Mouse (Mus musculus): ENCODE measurements around the gene Myh3.

DNA sequence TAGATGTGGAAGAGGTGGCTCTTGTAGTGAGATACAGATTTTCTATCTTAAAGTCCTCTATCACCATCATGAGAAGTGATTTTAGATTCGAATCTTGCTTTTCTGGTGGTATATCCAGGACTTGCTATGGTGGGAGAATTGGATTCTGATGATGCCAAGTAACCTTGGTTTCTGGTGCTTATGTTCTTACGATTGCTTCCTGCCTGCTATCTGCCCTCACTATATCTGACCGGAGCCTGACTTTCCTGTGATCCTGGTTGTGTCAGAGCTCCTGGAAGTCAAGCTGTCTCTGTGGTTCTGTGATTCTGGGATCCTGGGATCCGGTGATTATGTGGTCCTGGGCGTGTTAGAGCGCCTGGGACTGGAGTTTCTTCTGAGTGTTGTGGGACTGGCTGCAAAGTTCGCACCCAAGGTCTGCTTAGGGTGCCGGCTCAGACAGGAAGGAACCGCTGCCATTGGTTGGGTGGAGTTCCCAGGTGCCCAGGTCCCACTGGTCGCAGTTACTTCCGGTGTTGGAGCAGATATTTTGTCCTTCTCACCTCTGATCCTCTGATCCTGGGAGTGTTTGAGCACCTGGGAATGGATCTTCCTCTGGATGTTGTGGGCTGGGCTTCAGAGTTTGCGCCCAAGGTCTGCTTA, 69.3 kb downstream of the Myh3 start:
- TF ChIP-seq POLR2A (IDR thresholded peaks at IDR 0.05; ENCODE audit: borderline replicate concordance, insufficient read depth, low read length) (no peak), CTCF (IDR thresholded peaks at IDR 0.05; ENCODE audit: borderline replicate concordance, insufficient read depth, low read depth, low read length) (no peak)

Data from cerebellum, adult 2 months (tissue).